Mouse (Mus musculus) left cerebral cortex, adult 8-10 months (tissue): Measurements from ENCODE around the gene Ier3. TPM values are rescaled to one million over a fixed set of nuclear protein-coding genes. Genes with fewer than 3 reads are reported as not detected.

Experiments
- DNase-seq, 2 experiments: peaks; one replicate each; pipeline ENCODE4 v3.0.0; 2022; ENCODE audit warnings: low spot score in 2 of 2
- total RNA-seq, 4 experiments: library from RNA; stranded (reverse); gene quantifications; 2 replicates each; pipeline ENCODE4 v1.2.4; 2022

The Ier3 gene
- total RNA-seq, 4 experiments from 2014 or later, result 11.1 to 17.3 (median 15.2) TPM

DNA sequence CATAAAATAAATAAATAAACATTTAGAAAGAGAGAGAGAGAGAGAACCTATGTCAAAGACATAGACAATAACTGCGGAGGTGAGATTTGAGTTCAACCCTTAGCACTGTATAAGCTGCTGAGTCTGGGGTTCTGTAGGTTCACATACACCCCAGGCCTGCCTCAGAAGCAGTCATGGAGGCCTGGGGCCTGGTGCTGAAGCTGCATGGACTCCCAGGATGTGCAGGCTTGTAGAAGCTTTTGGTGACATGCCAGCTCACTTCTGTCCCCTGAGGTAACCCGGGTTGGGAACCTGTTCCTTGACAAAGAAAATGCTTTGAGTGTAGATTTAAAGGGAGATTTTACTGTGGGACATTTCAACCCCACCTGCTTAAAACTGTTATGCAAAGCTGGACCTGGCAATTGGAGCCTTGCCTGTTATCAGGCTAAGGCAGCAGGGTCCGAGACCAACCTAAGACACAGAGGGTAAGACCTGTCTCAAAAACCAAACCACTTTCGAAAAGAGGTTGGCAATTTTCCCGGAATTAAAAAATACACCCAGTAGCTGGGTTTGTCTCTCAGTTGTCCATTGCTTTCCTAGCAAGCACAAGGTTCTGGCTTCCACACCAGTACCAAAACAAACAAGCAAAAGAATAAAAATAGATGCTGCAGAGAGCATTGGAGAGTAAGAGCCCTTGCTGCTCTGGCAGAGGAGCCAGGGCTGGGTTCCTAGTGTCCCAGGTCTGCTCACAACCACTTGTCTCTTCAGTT is 10.4 kb upstream of the Ier3 start:
- DNase-seq, result no peak

DNA sequence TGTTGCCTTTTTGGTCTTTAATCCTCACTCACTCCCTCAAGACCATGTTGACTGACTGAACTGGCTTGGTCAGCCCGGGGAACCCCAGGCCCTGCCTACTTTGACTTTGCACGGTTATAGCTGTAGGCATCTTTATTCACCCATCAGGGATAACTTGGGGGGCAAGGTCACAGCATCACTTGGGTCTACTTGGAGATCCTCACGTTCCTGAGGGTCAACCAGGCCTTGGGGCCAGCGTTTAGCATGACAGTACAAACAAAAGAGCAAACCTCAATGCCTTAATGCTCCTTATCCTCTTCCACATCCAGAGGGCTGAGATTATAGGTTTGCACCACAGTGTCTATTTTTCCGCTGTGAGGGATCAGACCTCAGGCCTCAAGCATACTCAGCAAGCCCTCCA is 9.2 kb upstream of the Ier3 start:
- no peak for DNase-seq

DNA sequence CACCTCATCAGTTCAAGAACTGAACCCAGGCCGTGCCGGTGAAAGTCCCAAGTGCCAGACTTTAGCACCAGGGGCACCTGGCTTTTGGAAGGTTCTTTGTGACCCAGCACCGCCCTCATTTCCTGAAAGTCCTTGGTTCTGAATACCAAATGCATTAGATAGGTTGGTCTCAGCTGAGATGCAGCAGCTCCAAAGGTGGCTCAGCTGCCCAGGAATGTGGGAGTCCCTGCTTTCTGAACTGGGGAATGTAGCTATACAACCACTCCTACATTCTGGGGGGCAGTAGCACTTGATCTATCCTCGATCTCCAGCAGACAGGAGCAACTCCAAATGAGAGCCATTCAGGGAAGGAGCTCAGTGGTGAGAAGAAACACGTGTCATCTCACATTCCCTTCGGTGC is 8.7 kb upstream of the Ier3 start:
- no peak for DNase-seq

DNA sequence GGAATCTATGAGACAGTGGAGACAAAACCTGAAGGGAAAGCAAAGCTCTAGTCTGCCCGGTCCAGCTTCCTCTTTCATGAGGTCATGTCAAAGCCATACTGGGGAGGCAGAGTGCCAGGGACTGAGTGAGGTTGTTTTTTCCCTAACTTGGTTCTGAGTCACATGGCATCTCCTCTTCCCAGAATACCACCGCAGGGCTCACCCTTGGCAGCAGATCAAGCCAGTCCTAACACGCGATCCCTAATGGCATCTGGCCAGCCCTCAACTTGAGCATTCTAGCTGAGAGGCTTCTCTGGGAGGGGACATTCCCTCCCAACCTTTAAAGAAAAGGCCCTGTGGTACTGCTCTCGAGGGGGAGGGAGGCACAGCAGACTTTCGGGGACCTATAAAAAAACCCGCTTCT is 8.2 kb upstream of the Ier3 start:
- no peak for DNase-seq

DNA sequence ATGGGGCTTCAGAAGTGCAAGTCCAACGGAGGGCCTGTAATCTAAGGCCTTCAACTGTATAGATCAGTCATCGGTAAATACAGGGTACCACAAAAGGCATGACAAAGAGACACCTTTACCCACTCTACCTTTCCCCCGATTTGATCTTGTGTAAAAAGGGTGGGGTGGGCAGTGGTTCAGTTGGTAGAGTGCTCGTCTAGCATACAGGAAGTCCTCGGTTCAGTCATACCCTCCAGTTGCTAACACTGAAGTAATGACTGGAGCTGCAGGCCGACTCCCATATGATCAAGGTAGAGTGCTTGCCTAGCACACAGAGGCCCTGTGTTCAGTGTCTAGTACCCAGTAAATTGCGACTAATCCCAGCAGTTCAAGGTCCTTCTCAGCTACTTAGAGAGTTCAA is 7.8 kb upstream of the Ier3 start:
- no peak for DNase-seq

DNA sequence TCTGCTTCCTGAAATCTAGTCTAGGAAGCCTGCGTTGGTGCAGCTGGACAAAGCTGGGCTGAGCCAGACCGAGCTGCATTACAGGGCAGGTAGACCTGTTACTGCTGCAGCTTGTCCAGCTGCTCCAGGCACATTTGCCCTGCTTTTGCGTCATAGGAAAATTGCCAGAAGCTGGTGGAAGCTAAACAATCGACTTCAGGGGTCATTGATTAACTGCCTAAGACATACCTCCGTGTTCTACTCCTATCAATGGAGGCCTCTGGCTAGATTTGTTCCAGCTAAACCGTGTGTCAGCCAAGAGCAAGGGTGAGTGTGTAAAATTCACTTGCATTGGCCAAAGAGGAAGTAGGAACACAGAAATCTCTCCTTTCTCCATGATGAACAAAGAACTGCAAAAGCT is 6.8 kb upstream of the Ier3 start:
- no peak for DNase-seq

DNA sequence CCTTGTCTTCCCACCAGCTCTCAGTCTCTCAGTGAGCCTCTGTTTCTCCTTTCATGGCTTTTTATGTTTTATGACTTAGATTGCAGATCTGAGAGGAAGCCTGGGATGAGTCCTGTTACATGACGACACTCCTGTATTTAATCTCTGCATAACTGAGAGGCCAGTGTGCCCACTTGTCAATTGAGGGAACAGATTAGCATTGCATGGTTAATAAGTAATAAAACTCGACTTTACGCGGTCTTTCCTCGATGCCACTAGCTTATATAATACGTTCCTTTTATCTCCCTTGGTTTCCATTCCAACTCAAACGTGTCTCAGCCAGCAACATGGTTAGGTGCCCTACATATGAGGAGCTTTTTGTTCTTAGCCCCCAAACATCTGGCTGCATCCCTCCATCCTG is 5.6 kb upstream of the Ier3 start:
- DNase-seq, result no peak

DNA sequence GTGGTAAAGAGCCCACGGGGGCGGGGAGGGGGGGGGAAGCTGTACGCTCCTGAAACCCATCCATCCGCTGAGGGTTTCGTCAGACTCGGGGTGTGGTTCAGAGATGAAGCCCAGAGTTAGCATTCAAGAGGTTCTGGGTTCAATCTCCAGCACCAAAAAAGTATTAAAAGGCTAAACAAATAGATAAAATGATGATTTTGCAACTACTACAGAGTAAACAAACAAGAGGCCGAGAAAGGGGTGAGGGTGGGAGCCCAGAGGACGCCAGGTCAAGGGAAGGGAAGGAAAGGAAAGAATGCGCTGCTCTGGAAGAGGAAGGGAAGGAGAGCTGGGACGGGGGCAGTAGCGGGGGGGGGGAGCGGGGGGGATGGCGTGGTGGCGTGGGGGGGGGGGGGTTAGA is 4.8 kb upstream of the Ier3 start:
- DNase-seq, result no peak

DNA sequence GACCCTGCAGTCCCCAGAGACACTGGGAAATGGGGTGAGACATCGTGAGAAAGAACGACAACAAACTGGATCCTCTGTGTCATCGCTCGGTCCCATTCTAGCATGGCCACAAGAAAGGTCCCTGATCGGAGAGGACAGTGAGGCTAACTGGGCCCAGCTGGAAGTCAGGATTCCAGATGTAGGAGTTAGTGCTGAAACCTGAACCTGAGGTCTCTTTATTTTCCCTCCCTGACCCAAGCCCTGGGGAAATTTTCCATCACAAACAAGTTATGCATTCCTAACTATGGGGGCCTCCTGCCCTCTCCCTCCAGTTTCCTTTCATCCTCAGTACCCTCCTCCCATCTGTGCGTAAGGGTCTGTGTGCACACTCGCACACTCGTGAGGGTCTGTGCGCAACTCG is 4.3 kb upstream of the Ier3 start:
- no peak for DNase-seq

DNA sequence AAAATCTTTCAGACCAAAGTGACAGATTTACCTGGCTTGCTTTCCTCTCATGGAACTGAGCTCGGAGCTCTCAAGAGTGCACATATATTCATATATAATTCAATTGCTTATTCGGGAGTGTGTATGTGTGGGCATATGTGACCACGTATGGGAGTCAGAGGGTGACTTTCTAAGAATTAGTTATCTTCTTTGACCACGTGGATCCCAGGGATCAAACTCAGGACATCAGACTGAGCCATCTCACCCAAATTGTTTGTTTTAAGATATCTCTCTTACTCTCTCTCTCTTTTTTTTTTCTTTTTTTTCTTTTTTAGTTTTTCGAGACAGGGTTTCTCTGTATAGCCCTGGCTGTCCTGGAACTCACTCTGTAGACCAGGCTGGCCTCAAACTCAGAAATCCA is 1.4 kb upstream of the Ier3 start:
- no peak for DNase-seq

DNA sequence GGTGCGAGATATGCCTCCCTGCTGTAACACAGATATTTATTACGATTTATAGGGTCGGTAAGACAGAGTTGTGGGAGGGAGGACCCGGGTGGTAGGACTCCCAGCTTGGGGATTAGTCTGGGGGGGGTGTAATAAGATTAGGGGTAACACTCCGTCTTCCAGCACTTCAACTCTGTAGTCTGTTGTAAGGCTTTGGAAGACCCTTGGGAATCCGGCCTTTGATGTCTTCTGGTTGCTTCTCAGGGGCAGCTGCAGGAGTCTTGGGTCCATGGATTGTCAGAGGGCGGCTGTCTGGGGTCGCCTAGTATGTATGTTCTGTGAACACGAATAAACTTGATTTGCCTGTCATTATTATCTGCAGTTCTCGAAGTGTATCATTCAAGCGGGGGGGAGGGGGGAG is 1.1 kb downstream of the Ier3 start:
- DNase-seq, result no peak

DNA sequence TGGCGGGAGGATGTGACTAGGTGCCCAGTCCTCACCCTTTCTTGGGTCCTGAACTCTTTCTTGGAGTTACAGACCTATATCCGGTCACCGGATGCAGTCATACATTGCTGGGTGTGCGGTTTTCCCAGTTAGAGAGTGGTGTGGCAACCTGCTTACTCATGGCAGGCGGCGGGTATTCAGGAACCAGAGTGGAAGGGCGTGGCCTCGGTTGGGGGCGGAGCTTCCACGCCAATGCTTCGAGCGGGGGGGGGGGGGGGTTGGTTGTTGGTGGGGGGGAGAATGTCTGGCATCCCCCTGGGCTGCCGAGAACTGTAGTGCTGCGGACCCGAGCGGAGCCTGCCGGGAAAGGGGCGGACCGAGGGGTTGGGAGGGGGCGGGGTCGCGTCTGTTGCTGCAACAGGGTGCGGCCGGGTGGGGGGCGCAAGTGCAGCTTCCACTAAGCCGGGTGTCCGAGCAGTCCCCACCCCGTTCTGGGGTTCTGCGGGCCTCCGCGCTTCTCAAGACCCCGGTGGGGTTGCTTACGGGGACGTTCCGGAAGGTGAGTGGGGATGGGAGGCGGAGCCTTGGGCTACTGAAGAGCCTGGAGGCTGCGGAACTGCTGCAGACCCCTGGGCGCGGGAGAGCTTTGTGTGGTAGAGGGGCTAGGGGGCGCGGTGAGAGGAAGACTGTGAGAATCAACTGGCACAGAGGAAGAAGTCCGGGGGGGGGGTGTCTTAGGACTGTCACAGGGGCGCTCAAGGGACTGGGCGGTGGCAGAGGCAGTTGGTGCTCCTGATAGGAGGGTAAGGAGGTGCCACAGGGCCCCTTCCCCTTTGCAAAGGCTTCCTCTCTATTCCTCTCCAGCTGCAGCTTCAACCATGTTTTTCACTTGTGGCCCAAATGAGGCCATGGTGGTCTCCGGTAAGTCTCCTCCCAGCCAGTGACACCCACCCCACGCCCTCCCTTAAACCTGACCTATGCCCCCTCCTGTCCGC is 1.8 kb downstream of the Ier3 start, which contains the start of gene Flot1:
Flot1 (plus strand) TSS at position 267 of the 974 bp plus-strand sequence.
- peak; percentile 57 to 75 for DNase-seq

DNA sequence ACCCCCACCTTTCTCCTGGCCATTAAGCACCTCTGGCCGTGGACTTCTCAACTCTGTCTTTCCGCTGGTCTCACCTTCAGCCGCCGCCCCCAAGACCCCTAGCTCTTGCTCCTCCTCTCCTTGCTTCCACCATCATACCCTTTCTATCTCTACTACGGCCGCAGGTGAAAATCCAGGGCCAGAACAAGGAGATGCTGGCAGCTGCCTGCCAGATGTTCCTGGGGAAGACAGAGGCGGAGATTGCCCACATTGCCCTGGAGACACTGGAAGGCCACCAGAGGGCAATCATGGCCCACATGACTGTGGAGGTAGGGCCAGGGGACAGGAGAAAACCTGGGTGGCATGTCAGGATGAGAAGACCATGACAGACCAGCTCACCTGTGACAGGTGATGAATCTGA is 2.9 kb downstream of the Ier3 start:
- no peak for DNase-seq

DNA sequence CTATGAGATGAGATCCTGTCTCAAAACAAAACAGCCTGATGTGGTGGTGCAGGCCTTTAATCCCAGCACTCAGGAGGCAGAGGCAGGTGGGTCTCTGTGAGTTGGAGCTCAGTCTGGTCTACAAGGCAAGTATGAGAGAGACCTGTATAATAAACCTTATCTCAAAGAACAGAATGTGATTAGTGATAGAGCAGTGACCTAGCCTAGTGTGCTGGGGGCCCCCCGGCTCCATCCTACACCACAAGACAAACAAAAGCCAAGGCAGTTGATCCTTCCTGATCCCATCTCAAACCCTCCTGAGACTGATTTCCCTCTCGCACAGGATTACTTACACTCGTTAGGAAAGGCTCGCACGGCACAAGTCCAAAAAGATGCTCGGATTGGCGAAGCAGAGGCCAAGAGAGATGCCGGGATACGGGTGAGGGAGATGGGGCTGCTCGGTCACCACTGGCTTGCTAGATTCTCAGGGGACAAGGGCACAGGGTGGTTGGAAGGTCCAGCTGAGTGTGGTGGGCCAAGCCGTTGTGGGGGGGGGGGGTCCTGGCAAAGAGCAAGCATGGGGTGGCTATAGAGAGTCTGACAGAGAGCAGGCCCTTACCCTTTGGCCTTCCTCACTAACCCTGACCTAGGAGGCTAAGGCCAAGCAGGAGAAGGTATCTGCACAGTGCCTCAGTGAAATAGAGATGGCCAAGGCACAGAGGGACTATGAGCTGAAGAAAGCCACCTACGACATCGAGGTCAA is 3.8 kb downstream of the Ier3 start:
- DNase-seq, result no peak

DNA sequence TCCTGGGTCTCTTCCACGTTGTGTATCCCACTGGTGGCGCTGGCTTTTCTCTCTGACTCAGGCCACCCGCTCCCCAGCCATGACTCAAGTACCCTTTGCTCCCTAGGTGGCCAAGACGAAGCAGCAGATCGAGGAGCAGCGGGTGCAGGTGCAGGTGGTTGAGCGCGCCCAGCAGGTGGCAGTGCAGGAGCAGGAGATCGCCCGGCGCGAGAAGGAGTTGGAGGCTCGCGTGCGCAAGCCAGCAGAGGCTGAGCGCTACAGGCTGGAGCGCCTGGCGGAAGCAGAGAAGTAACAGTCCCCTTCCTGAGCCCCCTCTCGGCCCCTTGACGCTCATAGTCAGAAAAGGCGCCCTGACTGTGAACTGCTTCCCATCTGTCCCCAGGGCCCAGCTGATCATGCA is 8.3 kb downstream of the Ier3 start:
- peak in 1 of 2 experiments; percentile 75 for DNase-seq

DNA sequence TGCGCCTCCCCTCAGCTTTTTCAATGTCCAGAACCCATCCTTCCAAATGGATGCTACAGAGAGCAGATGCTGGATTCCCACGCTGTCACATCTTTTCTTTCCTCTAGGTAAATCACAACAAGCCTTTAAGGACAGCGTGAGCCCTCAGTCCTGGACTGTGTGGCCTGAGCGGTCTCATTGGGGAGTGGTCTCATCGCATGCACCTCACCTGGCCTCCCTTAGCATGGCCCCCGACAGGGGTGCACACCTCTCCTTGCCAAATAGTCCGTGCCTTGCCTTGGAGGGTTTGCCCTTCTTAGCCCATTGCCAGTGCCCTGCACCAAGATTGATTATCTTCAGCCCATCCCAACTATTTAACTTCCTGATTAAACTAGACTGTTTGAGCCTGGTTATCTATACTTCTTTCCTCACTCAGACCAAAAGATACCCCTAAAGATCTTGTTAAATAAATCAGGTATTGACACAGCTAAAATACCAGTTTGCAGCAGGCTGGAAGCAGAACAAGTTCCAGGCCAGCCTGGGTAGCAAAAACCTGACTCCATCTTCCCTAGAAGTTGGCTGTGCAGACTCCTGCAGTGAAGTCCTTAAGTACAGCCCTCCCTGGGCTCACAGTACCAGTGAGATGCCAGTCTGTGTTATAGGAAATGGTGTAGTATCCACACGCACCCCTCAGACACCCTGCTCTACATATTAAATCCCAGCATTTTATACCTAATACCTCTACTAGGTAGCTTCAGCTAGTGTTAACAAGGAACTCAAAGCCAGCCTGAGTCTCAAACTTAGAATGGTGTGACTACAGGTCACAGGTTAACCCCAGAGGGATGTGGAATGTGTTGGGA is 11.1 kb downstream of the Ier3 start:
- no peak for DNase-seq

DNA sequence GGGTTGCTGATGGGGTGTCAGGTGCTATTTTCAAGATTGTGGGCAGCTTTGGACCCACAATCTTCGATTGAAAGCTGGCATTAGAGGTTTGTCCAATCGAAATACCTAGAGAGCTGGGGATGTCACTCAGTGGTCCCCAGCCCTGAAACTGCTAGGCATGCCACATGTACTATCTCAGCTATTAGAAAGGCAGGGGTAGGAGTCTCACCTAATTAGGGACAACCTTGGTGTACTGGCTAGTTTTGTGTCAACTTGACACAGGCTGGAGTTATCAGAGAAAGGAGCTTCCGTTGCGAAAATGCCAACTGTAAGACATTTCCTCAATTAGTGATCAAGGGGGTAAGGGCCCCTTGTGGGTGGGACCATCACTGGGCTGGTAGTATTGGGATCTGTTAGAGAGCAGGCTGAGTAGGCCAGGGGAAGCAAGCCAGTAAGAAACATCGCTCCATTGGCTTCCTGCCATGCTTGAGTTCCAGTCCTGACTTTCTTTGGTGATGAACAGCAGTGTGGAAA is 11.8 kb downstream of the Ier3 start:
- DNase-seq, result no peak

DNA sequence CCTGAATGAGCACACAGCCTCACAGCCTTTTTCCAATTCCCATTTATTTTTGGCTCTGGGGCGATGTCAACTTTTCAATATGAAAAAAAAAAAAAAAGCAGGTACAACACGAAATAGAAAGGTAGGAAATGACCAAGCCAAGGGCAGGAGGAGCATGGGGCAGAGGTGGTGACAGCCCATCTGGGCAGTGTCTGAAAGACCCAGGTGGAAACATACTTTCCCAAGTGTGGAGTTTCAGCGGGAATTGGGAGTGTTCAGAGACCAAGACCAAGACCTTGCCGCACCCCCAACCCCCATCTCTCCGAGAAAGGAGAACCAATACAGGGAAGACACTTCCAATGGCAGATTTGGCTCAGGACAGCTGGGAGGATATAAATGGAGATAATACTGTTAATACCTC is 12.4 kb downstream of the Ier3 start:
- DNase-seq, result no peak

DNA sequence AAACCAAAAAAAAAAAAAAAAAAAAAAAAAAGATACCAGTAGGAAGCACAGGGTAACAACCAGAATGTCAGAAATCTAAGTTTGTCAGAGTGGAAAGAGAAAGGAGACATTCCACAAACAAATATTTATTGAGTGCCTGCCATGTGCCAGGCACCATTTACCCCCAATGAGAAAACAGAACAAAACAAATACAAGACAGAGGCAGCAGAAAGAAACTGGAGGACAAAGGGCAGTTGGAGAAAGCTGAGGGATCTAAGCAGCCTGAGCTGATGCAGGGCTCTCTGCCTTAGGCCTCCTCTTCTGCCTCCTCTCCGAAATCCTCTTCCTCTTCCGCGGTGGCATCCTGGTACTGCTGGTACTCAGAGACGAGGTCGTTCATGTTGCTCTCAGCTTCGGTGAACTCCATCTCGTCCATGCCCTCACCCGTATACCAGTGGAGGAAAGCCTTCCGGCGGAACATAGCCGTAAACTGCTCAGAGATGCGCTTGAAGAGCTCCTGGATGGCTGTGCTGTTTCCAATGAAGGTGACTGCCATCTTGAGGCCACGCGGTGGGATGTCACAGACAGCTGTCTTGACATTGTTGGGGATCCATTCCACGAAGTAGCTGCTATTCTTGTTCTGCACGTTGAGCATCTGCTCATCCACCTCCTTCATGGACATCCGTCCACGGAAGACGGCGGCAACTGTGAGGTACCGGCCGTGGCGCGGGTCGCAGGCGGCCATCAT is 13.4 kb downstream of the Ier3 start:
- peak in 1 of 2 experiments; percentile 40 for DNase-seq
